Mouse (Mus musculus): ENCODE data around the gene Copz1. TPM values are rescaled to one million over a fixed set of nuclear protein-coding genes. Genes with fewer than 3 reads are reported as not detected.
A peak's percentile ranks its signal among the peaks of the same experiment; 100 is the strongest.

Gene Copz1
- total RNA-seq, 2 experiments from 2014 or later, result 114 TPM

DNA sequence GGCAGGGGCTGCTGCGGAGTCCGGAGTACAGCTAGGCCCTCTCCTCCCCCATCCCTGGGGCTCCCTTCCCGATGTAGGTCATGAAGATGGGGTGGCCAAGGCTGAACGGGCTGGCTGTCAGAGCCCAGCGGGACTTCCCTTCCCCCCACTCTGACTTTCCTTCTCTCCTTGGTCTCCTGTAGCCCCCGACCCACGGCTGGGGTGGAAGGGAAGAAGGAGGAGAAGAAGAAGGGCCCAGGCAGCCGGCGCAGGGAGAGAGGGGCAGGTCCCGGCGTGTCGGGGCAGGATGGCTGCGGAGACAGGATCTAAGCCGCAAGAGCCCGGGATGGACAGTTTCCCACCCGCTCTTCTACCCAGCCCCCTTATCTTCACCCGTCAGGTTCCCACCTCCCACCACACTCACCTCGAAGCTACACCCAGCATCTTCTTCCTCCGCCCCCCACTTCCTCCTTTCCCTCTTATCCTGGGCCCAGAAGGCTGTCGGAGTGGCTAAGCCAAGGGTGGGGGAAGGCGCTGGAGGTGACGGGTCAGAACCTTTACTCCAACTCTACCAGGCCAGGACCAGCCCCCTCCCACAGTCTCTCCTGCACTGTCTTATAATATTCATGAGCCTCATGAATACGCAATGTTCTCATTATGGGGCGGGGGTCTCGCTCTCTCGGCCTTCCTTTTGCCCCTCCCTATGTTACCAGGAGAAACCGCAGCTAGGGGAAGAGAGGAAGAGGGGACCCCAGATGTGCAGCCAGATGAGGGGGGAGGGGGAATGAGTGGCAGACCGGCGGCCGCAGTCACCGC lies 66.8 kb downstream of the Copz1 start:
- no peak for DNase-seq

DNA sequence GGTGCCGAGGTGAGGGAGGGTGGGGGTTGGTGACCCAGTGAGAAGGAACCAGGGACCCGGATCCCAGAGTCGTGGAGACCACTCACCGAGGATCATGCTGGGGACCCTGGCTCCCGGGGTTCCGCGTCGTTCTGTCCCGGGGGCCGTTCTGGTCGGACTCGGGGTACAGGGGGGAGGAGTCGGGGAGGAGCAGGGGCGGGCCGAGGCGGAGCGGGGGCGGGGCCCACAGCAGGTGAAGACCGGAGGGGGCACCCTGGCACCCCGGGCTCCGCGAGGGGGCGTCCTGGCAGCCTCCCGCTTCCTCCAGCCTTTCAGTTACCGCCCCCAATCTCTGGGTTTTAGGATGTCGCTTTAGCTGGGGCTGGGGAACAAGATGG lies 67.4 kb downstream of the Copz1 start, which contains the start of gene Zfp385a:
Zfp385a (minus strand) TSS at position 133 of the 377 bp plus-strand sequence.
- DNase-seq, result peak; percentile 71

DNA sequence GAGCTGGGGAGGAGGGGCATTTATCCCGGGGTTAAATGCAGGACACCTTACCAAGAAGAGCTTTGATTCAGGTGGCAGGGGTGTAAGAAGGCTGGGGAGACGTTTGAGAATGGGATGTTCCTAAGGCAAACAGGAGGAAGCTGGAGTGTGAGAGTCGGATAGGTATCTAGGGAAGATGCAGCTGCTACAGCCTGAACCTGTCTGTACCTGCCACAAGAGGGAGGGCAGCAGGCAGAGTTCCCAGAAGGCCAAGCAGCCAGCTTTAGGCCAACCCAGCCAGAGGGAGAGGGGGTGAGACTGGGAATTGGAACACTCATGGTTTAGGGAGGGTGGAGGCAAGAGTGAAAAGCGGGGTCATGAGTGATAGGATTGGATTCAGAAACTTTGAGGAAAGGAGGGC lies 68.3 kb downstream of the Copz1 start:
- no peak for DNase-seq

DNA sequence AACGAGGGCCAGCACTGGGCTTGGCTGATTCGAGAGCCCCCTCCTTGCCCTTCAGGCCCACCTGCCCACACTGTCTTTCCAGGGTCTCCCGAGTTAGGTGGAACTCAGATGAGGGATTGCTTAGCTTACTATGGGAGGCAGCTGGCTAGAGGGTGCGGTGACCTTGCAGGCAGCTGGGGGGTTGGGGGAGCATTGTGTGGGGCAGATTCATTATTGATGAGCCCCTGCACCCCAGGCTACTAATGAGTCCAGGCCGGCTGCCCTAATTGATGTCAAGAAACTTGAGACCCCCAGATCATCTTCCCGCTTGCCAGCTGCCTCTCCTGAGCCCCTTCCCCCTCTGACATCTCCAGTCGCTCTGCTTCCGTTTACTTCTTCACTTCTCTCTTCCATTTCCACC lies 69.0 kb downstream of the Copz1 start:
- no peak for DNase-seq

DNA sequence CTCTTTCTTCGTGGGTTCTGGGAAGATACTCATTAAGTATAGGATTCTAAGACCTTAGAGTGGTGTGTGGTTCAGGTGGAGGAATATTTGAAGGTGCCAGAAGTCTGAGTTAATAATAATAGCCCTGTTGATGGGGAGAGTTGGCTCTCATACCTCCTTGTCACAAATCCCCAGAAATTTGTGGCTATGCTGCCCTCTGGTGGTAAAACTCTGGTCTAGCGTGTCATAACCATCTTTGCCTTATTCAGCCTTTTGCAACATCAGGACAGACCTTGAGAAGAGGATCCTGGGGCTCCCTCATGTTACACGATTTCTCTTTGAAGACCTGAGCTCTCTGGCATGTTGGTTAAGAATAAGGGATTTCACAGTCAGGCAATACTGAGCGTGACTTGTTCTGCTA lies 69.9 kb downstream of the Copz1 start:
- DNase-seq, result peak; percentile 85

DNA sequence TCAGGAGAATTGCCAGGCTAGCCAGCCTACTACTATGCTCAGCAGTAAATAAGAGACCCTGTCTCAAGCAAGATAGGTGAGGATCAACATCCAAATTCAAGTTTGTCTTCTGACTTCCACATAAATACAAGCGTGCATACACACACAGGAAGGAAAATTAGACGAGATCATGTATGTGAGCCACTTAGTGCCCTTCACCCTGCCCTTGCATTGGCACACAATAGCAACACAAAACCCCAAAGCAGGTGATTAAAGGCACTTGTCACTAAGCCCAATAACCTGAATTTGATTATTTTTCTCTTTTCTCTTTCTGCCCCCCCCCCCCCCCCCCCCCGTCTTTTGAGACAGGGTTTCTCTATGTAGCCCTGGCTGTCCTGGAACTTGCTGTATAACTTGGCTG lies 70.5 kb downstream of the Copz1 start:
- DNase-seq, result no peak

DNA sequence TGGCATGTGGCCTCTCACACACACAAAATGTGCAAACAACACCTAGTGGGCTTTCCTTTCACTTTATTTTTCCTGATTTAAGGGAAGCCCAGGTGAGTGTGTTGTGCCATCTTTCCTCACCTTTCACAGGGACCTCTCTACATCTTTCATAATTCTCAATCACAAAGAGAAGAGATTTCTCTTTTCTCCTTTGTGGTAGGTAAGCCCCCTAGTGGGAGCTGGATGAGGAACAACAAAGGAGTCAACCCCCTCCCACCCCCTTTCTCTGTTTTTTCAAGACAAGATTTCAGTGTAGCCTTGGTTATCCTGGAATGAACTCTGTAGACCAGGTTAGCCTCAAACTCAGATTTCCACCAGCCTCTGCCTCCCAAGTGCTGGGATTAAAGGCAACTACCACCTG lies 71.0 kb downstream of the Copz1 start:
- DNase-seq, result no peak

DNA sequence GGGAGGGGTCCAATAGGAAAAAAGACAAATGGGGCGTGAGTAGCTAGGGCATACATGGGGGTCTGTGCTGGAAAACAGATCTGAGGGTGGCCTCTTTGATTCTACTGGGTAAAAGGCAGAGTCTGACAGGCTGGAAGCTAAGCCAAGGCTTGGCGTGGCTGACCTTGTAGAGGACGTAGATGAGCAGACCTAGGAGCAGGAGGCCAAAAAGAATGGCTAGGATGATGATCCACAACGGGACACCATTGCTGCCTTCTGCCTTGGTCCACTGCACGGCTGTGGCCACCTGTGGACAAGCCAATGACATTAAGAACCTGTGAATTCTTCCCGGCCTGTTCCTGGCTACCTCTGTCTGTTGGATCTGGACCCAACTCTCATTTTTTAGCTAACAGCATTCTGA lies 73.3 kb downstream of the Copz1 start:
- DNase-seq, result no peak

DNA sequence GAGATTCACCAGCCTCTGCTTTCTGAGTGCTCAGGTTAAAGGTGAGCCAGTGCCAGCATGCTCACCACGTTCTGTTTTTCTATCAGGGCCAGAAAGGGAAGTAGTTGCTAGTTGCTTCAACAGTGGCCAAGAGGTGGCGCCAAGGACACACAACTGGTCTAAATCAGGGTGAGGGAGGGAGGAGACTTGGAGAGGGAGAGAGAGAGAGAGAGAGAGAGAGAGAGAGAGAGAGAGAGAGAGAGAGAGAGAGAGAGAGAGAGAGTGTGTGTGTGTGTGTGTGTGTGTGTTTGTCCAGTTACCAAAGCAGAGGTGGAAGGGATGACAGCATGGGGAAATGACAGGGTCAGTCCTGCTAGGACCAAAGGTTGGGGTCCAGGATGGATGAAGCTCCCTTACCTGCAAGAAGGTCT lies 74.8 kb downstream of the Copz1 start:
- DNase-seq, result peak; percentile 75

Small RNA genes lying within 50 kb of the gene (microRNA-seq; reads per million reads assigned to microRNA genes)
- gene Mir148b, result 290 reads per million, percentile 59 among the genes with 10 or more reads in this experiment

Other genes with a start within 250 kb of the Copz1 start
- gene Smug1, start 105.6 kb upstream of the Copz1 start, total RNA-seq (2021), result 10 to 100 TPM; 14.0 to 19.9 TPM
- gene Cbx5, start 32.9 kb upstream of the Copz1 start, total RNA-seq (2021), result 10 to 100 TPM; 66.6 to 85.8 TPM
- 100 to 1,000 TPM; 248 to 299 TPM for gene Hnrnpa1, start 32.3 kb upstream of the Copz1 start, total RNA-seq (2021)
- 1 to 10 TPM; 3.2 to 4.3 TPM for gene Nfe2, start 14.3 kb upstream of the Copz1 start, total RNA-seq (2021)
- not detected for gene Gpr84, start 37.9 kb downstream of the Copz1 start, total RNA-seq (2021)
- gene Zfp385a, start 67.4 kb downstream of the Copz1 start, total RNA-seq (2021), result 10 to 100 TPM; 20.1 to 24.2 TPM
- gene Itga5, start 94.0 kb downstream of the Copz1 start, total RNA-seq (2021), result 10 to 100 TPM; 38.0 to 38.2 TPM
- not detected for gene Gtsf1, start 157.8 kb downstream of the Copz1 start, total RNA-seq (2021)
- not detected for gene Gtsf2, start 175.8 kb downstream of the Copz1 start, total RNA-seq (2021)
- gene Nckap1l, start 181.1 kb downstream of the Copz1 start, total RNA-seq (2021), result 1 to 10 TPM; 6.4 to 7.2 TPM
- gene Pde1b, start 230.3 kb downstream of the Copz1 start, total RNA-seq (2021), result 1 to 10 TPM; 5.6 to 9.4 TPM

Data from adrenal gland, postnatal 10 days (tissue).